8 mouse cellular contexts compared by ENCODE assay signal in the genomic region with DNA sequence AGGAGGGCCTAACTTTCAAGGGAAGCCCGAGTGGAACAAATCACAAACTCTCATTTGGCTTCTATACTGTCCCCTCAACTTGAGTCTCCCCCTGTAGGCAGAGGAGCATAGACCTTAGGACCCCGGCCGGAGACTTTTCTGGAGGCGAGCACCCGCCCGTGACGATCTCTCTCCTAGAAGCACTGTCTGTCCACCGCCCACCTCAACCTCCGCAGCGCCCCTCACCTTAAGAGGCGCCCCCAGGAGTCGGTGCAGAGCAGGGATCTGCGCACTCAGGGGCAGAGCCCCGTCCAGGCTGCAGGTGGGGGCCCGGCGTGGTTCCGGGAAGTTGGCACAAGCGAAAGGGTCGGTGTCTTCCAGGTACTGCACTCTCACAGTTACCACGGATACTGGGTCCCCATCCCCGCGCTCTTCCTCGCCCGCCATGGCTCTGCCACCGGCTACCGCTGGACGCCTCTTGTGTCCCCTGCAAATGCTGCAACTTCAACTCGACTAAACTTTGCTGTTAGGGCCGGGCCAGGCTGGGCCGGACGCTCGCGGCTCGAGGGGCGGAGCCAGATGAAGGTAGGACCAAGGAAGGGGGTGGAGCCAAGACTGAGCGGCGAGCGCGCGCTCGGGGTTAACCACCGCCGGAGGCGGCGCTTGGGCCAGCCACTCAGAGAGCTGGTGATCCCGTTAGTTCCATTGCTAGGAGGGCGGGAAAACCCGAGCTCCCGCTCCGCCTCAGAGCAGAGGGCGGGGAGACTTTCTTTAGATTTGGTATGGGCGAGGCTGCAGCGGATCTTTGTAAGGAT. TPM values are rescaled to one million over a fixed set of nuclear protein-coding genes. Genes with fewer than 3 reads are reported as not detected.
DNase-seq lines count a peak whose midpoint lies in the region; ATAC-seq and TF ChIP-seq lines count a peak whose summit lies in the region.

A gene (minus strand): TSS at position 526 of the 794 bp plus-strand sequence.

- peak within 1 kb of the TSS; percentile 74 for H3K9ac ChIP-seq in kidney, embryonic 14.5 days (ENCODE audit: low read depth, low read length)
- peak within 1 kb of the TSS; percentile 79 for H3K9ac ChIP-seq in liver, adult 2 months (ENCODE audit: low read depth, low read length)

- no peaks in the 10 kb centered on the region for H3K36me3 ChIP-seq in kidney, embryonic 14.5 days (ENCODE audit: control insufficient read depth, insufficient read depth, low read length)
- H3K36me3 ChIP-seq in liver, adult 2 months (ENCODE audit: control insufficient read depth, insufficient read depth, low read length): no peaks in the 10 kb centered on the region
- peaks cover 5% of the 10 kb centered on the region for H3K36me3 ChIP-seq in myocyte (ENCODE audit: control insufficient read depth, insufficient read depth)
- H3K36me3 ChIP-seq in splenic B cell, adult 2 months (ENCODE audit: control insufficient read depth, insufficient read depth, low read length, poor library complexity, severe bottlenecking): no peaks in the 10 kb centered on the region

- peak within 1 kb of the TSS; percentile 92 for H3K4me3 ChIP-seq in bone marrow macrophage, adult 2 months (ENCODE audit: insufficient read depth, low read length)
- peak within 1 kb of the TSS; percentile 90 for H3K4me3 ChIP-seq in embryonic fibroblast, embryonic 13.5 days (ENCODE audit: insufficient read depth, low read length)
- peak within 1 kb of the TSS; percentile 79 for H3K4me3 ChIP-seq in kidney, embryonic 14.5 days (ENCODE audit: low read length)
- H3K4me3 ChIP-seq in liver, adult 2 months (ENCODE audit: insufficient read depth, low read depth, low read length): peak within 1 kb of the TSS; percentile 87
- H3K4me3 ChIP-seq in myocyte: peak within 1 kb of the TSS; percentile 94

- TF ChIP-seq POLR2A in bone marrow macrophage, adult 2 months (IDR thresholded peaks at IDR 0.05; ENCODE audit: borderline replicate concordance, low read depth, low read length): no peak
- peak; percentile 84 for TF ChIP-seq POLR2A in embryonic fibroblast, embryonic 13.5 days (IDR thresholded peaks at IDR 0.05; ENCODE audit: low read depth, low read length)
- peak; percentile 56 for TF ChIP-seq POLR2A in liver, adult 2 months (IDR thresholded peaks at IDR 0.05; ENCODE audit: extremely low read depth, insufficient read depth, low read length)
- peak; percentile 92 for TF ChIP-seq POLR2A in myocyte (IDR thresholded peaks at IDR 0.05; ENCODE audit: insufficient read length, low read depth)

- peak within 1 kb of the TSS; percentile 92 for H3K4me2 ChIP-seq in kidney, embryonic 14.5 days (replicated peaks; ENCODE audit: low read depth, low read length)
- H3K4me2 ChIP-seq in myocyte (ENCODE audit: low read depth): peak within 1 kb of the TSS; percentile 92

- no peaks in the 10 kb centered on the region for H3K27me3 ChIP-seq in kidney, embryonic 14.5 days (ENCODE audit: control insufficient read depth, insufficient read depth, low read length)
- H3K27me3 ChIP-seq in liver, adult 2 months (ENCODE audit: control insufficient read depth, insufficient read depth, low read length): peaks cover 11% of the 10 kb centered on the region
- H3K27me3 ChIP-seq in myocyte (ENCODE audit: control insufficient read depth, insufficient read depth, insufficient read length): no peaks in the 10 kb centered on the region
- H3K27me3 ChIP-seq in splenic B cell, adult 2 months (ENCODE audit: control insufficient read depth, insufficient read depth, low read length, poor library complexity, severe bottlenecking): no peaks in the 10 kb centered on the region

- peaks cover 28% of the 10 kb centered on the region for H3K4me1 ChIP-seq in bone marrow macrophage, adult 2 months (ENCODE audit: control insufficient read depth, insufficient read depth, low read length)
- peaks cover 12% of the 10 kb centered on the region for H3K4me1 ChIP-seq in embryonic fibroblast, embryonic 13.5 days (ENCODE audit: control insufficient read depth, insufficient read depth, low read length)
- H3K4me1 ChIP-seq in kidney, embryonic 14.5 days (ENCODE audit: control insufficient read depth, insufficient read depth, low read length): peaks cover 27% of the 10 kb centered on the region
- no peaks in the 10 kb centered on the region; the same call in 1 of the 2 replicates for H3K4me1 ChIP-seq in liver, adult 2 months (ENCODE audit: control insufficient read depth, insufficient read depth, low read length)

- H3K9me3 ChIP-seq in kidney, embryonic 14.5 days (ENCODE audit: control insufficient read depth, low read length): no peaks in the 10 kb centered on the region

- WGBS in kidney, embryonic 14.5 days: under 1% methylated on average over 53 of the region's 53 CpGs
- WGBS in liver, adult 2 months: 2% methylated on average over 53 of the region's 53 CpGs

- peak within 1 kb of the TSS; percentile 27 for H3ac ChIP-seq in myocyte (ENCODE audit: control insufficient read depth, insufficient read length)

- peak within 1 kb of the TSS; percentile 44 for H3K27ac ChIP-seq in bone marrow macrophage, adult 2 months (ENCODE audit: insufficient read depth, low read depth, low read length)
- peak within 1 kb of the TSS; percentile 85 for H3K27ac ChIP-seq in embryonic fibroblast, embryonic 13.5 days (ENCODE audit: insufficient read depth, low read length)
- H3K27ac ChIP-seq in kidney, embryonic 14.5 days (ENCODE audit: low read depth, low read length): peak within 1 kb of the TSS; percentile 84
- H3K27ac ChIP-seq in liver, adult 2 months (replicated peaks; ENCODE audit: insufficient read depth, low read depth, low read length): peak within 1 kb of the TSS; percentile 27

- no peaks in the 10 kb centered on the region for H3K79me2 ChIP-seq in liver, adult 2 months (ENCODE audit: control insufficient read depth, insufficient read depth, low read length)
- peaks cover 49% of the 10 kb centered on the region for H3K79me2 ChIP-seq in myocyte (ENCODE audit: control insufficient read depth, insufficient read depth)

- ATAC-seq in kidney, embryonic 14.5 days (ENCODE audit: low FRiP score, low TSS enrichment): peak; percentile 91

- 0 out of 2 replicates have a peak, but pooled peaks have one; percentile 32 for TF ChIP-seq CTCF in bone marrow macrophage, adult 2 months (IDR thresholded peaks at IDR 0.05; ENCODE audit: low read depth, low read length)
- no peak for TF ChIP-seq CTCF in embryonic fibroblast, embryonic 13.5 days (IDR thresholded peaks at IDR 0.05; ENCODE audit: borderline replicate concordance, insufficient read depth, low read length)
- TF ChIP-seq CTCF in liver, adult 2 months (IDR thresholded peaks at IDR 0.05; ENCODE audit: low read depth, low read length): no peak

- DNase-seq in B cell, adult 2 months: peak; percentile 86 to 87
- peak; percentile 95 to 96 for DNase-seq in heart, adult 9 months (ENCODE audit: low spot score in 2 of 2)
- peak; percentile 84 for DNase-seq in liver, adult 2 months (ENCODE audit: extremely low read depth, low read depth, low spot score)
- peak; percentile 92 for DNase-seq in splenic B cell, adult 2 months (ENCODE audit: low read depth, low spot score)

TF ChIP-seq in myocyte, 11 proteins besides CTCF, POLR2A, EP300 and RAD21:
- TF ChIP-seq SRF (IDR thresholded peaks at IDR 0.05; ENCODE audit: control insufficient read depth, insufficient read length, low read depth) (peak; percentile 12), TCF12 (IDR thresholded peaks at IDR 0.05; ENCODE audit: insufficient read depth, poor library complexity, severe bottlenecking) (no peak), TCF3 (IDR thresholded peaks at IDR 0.05; ENCODE audit: insufficient read length, low read depth) (no peak), REST (IDR thresholded peaks at IDR 0.05; ENCODE audit: insufficient read depth, insufficient read length) (no peak), MYOG (IDR thresholded peaks at IDR 0.05; ENCODE audit: control insufficient read depth in 1 of 3, insufficient read depth in 1 of 3, insufficient read length in 2 of 3, low read depth in 2 of 3) (peak in 1 of 3 experiments; percentile 4), E2F4 (IDR thresholded peaks at IDR 0.05; ENCODE audit: insufficient read depth) (peak; percentile 85), POLR2AphosphoS2 (IDR thresholded peaks at IDR 0.05; ENCODE audit: insufficient read length, low read depth) (peak; percentile 85)

RNA-seq across cellular contexts. Expression of the gene that starts here (rescaled TPM):
- 16.5 and 18.0 TPM in 2 replicates for polyA plus RNA-seq in bone marrow macrophage, adult 2 months (2012; ENCODE audit: insufficient read depth, insufficient read length, missing spikeins)
- polyA plus RNA-seq in embryonic fibroblast, embryonic 13.5 days (2011; ENCODE audit: insufficient read length, low read depth, missing spikeins): 16.0 and 22.6 TPM in 2 replicates
- 5.1 and 6.0 TPM in 2 replicates for polyA plus RNA-seq in kidney, embryonic 14.5 days (2014; fragmentation: Nextera tagmentation; extraction: Ambion mirVana)
- total RNA-seq in liver, adult 2 months (2014; rRNA removed): 1.7 and 1.9 TPM in 2 replicates
- 3.2 and 7.8 TPM in 2 replicates for polyA plus RNA-seq in liver, adult 2 months (2012; rRNA removed)
- polyA plus RNA-seq in myocyte (2012; fragmentation: generic; extraction: Trizol): 19.0 TPM

Comparison
In these comparisons a context has a peak if more than half of its experiments do, and no peak if none do; other contexts are left out.
1. Peak in every context shown above with its lines: DNase-seq, ATAC-seq, H3K4me3 ChIP-seq and H3K27ac ChIP-seq.
2. H3K27ac ChIP-seq: peak in every context shown above with its lines; median percentile 85 in embryonic fibroblast, embryonic 13.5 days; 84 in kidney, embryonic 14.5 days; 44 in bone marrow macrophage, adult 2 months; 27 in liver, adult 2 months.